Mouse (Mus musculus): ENCODE data around the gene Arhgef12. TPM values are rescaled to one million over a fixed set of nuclear protein-coding genes. Genes with fewer than 3 reads are reported as not detected.

Arhgef12 gene
- polyA plus RNA-seq, 1 experiment from 2014 or later, result 20.5 TPM

DNA sequence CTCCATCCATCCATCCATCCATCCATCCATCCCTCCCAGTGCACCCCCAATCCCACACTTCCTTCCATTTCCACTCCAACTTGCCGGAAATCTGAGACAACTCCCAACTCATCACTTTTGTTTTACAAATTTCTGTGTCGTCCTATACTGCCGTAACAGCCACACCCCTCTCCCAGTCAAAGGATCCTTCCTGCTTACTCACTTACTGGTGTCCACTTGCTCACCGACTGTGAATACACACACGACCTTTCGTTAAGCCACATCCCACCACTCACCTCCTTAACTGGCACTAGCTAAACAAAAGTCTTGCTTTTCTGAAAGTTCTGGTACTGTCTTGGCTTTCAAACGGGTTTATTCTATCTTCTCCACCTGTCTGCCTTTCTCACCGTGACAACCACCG, 87.4 kb downstream of the Arhgef12 start:
- H3K27ac ChIP-seq (replicated peaks in 1 of 2; ENCODE audit: control insufficient read depth in 1 of 2, insufficient read depth in 1 of 2, low read depth in 2 of 2, low read length in 2 of 2), result no peak overlapping the region
- no peak overlapping the region for H3K4me3 ChIP-seq (ENCODE audit: control insufficient read depth in 1 of 2, insufficient read depth in 1 of 2, low read depth in 1 of 2, low read length in 2 of 2)
- no peak overlapping the region for H3K9ac ChIP-seq (ENCODE audit: low read length)
- no peak for ATAC-seq (ENCODE audit: insufficient number of reproducible peaks, insufficient read depth, low FRiP score, low read depth)
- no peak overlapping the region for H3K4me2 ChIP-seq (ENCODE audit: low read length)
- no peaks in the 10 kb centered on the region for H3K9me3 ChIP-seq (ENCODE audit: control insufficient read depth, low read length)
- WGBS, result 93% methylated on average over 9 of the region's 9 CpGs
- H3K4me1 ChIP-seq (ENCODE audit: control insufficient read depth in 2 of 2, insufficient read depth in 2 of 2, low read length in 2 of 2), result peaks cover 5 to 32% of the 10 kb centered on the region in 2 experiments; a peak in 3 of 4 replicates
- H3K36me3 ChIP-seq (ENCODE audit: control insufficient read depth, insufficient read depth, low read length), result peaks cover 38% of the 10 kb centered on the region
- H3K27me3 ChIP-seq (ENCODE audit: control insufficient read depth, insufficient read depth, low read length), result no peaks in the 10 kb centered on the region

DNA sequence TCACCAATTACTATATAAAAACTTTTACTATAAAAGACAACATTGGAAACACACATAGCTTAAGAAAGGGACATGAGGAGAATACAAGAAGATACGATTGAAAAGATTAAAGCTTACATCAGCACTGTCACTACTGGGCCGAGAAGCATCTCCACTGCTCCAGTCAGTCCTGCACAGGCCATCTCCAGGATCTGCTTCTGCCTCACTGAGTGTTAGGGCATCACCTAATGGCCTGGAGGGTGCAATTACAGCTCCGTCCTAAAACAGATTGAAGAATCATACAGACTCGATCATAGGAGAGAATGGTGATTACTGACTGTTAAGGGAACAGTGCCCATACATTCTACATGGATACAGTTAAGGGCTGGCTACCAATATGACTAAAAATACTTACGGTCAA, 91.3 kb downstream of the Arhgef12 start:
- Histone ChIP-seq H3K9me3 (ENCODE audit: control insufficient read depth, low read length) (no peaks in the 10 kb centered on the region), H3K4me2 (ENCODE audit: low read length) (no peak overlapping the region), H3K27ac (replicated peaks in 1 of 2; ENCODE audit: control insufficient read depth in 1 of 2, insufficient read depth in 1 of 2, low read depth in 2 of 2, low read length in 2 of 2) (no peak overlapping the region), H3K9ac (ENCODE audit: low read length) (no peak overlapping the region), H3K36me3 (ENCODE audit: control insufficient read depth, insufficient read depth, low read length) (peaks cover 53% of the 10 kb centered on the region), H3K4me3 (ENCODE audit: control insufficient read depth in 1 of 2, insufficient read depth in 1 of 2, low read depth in 1 of 2, low read length in 2 of 2) (no peak overlapping the region), H3K4me1 (ENCODE audit: control insufficient read depth in 2 of 2, insufficient read depth in 2 of 2, low read length in 2 of 2) (peaks cover 0 to 4% of the 10 kb centered on the region in 2 experiments; a peak in 1 of 4 replicates), H3K27me3 (ENCODE audit: control insufficient read depth, insufficient read depth, low read length) (no peaks in the 10 kb centered on the region)
- WGBS, result 86% methylated on average over 5 of the region's 5 CpGs
- no peak for ATAC-seq (ENCODE audit: insufficient number of reproducible peaks, insufficient read depth, low FRiP score, low read depth)

DNA sequence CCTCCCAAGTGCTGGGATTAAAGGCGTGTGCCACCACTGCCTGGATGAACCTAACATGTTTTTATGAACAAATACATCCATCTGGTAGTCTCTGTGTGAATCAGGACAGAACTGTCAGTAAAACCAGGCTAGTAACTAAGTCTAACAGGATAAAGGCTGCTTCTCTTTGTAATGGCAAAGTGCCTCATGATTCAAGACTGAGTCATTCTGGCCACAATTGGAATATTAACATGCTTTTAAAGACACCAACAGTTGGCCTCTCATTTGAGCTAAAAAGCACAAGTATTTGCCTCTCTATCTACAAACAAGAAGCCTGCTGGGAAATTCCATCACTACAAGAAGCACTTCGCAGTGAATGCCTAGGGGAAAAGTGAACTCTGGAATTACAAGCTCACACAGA, 91.7 kb downstream of the Arhgef12 start:
- Histone ChIP-seq H3K4me2 (ENCODE audit: low read length) (no peak overlapping the region), H3K27me3 (ENCODE audit: control insufficient read depth, insufficient read depth, low read length) (no peaks in the 10 kb centered on the region), H3K4me3 (ENCODE audit: control insufficient read depth in 1 of 2, insufficient read depth in 1 of 2, low read depth in 1 of 2, low read length in 2 of 2) (no peak overlapping the region), H3K9ac (ENCODE audit: low read length) (no peak overlapping the region), H3K4me1 (ENCODE audit: control insufficient read depth in 2 of 2, insufficient read depth in 2 of 2, low read length in 2 of 2) (no peaks in the 10 kb centered on the region), H3K27ac (replicated peaks in 1 of 2; ENCODE audit: control insufficient read depth in 1 of 2, insufficient read depth in 1 of 2, low read depth in 2 of 2, low read length in 2 of 2) (no peak overlapping the region), H3K9me3 (ENCODE audit: control insufficient read depth, low read length) (no peaks in the 10 kb centered on the region), H3K36me3 (ENCODE audit: control insufficient read depth, insufficient read depth, low read length) (peaks cover 53% of the 10 kb centered on the region)
- 83% methylated on average over 2 of the region's 2 CpGs for WGBS
- no peak for ATAC-seq (ENCODE audit: insufficient number of reproducible peaks, insufficient read depth, low FRiP score, low read depth)

DNA sequence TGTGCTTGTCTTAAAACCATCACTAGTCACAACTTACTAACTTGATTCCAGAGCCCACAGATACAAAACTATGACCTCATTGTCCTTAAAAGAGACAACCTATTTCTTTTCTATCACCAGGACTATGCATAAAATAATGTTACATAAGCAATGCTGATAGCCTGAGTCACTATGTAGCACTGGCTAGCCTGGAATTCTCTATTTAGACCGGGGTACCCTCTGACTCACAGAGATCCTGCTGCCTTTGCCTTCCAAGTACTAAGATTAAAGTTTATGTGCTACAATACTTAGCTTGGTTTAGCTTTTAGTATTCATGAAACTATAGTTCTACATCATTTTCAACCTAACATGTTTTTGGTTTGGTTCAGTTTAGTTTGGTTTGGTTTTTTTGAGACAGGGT, 92.2 kb downstream of the Arhgef12 start:
- Histone ChIP-seq H3K27me3 (ENCODE audit: control insufficient read depth, insufficient read depth, low read length) (no peaks in the 10 kb centered on the region), H3K36me3 (ENCODE audit: control insufficient read depth, insufficient read depth, low read length) (peaks cover 57% of the 10 kb centered on the region), H3K9me3 (ENCODE audit: control insufficient read depth, low read length) (no peaks in the 10 kb centered on the region), H3K9ac (ENCODE audit: low read length) (no peak overlapping the region), H3K4me3 (ENCODE audit: control insufficient read depth in 1 of 2, insufficient read depth in 1 of 2, low read depth in 1 of 2, low read length in 2 of 2) (no peak overlapping the region), H3K27ac (replicated peaks in 1 of 2; ENCODE audit: control insufficient read depth in 1 of 2, insufficient read depth in 1 of 2, low read depth in 2 of 2, low read length in 2 of 2) (no peak overlapping the region), H3K4me1 (ENCODE audit: control insufficient read depth in 2 of 2, insufficient read depth in 2 of 2, low read length in 2 of 2) (no peaks in the 10 kb centered on the region), H3K4me2 (ENCODE audit: low read length) (no peak overlapping the region)
- ATAC-seq (ENCODE audit: insufficient number of reproducible peaks, insufficient read depth, low FRiP score, low read depth), result no peak
- WGBS, result 94% methylated on average over 1 of the region's 1 CpGs

DNA sequence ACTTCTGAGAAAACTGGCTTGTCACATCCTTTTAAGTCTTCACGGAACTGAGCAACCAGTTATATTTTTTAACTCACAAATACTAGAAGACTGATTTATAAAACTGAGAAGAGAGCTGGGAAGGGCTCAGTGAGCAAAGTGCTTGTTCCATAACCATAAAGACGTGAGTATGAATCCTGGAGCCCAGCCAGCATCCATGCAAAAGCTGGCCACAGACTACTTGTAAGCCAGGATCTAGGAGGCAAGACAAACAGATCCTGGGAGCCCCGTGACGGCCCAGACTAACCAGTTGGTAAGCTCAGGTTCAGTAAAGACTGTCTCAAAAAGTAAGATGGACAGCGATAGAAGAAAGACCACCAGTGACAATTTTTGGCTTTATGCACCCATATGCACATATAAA, 94.5 kb downstream of the Arhgef12 start:
- H3K9ac ChIP-seq (ENCODE audit: low read length), result no peak overlapping the region
- 71% methylated on average over 5 of the region's 5 CpGs for WGBS
- no peak overlapping the region for H3K4me2 ChIP-seq (ENCODE audit: low read length)
- no peak for ATAC-seq (ENCODE audit: insufficient number of reproducible peaks, insufficient read depth, low FRiP score, low read depth)
- H3K9me3 ChIP-seq (ENCODE audit: control insufficient read depth, low read length), result no peaks in the 10 kb centered on the region
- no peaks in the 10 kb centered on the region for H3K27me3 ChIP-seq (ENCODE audit: control insufficient read depth, insufficient read depth, low read length)
- H3K36me3 ChIP-seq (ENCODE audit: control insufficient read depth, insufficient read depth, low read length), result peaks cover 64% of the 10 kb centered on the region
- H3K4me3 ChIP-seq (ENCODE audit: control insufficient read depth in 1 of 2, insufficient read depth in 1 of 2, low read depth in 1 of 2, low read length in 2 of 2), result no peak overlapping the region
- H3K4me1 ChIP-seq (ENCODE audit: control insufficient read depth in 2 of 2, insufficient read depth in 2 of 2, low read length in 2 of 2), result no peaks in the 10 kb centered on the region
- H3K27ac ChIP-seq (replicated peaks in 1 of 2; ENCODE audit: control insufficient read depth in 1 of 2, insufficient read depth in 1 of 2, low read depth in 2 of 2, low read length in 2 of 2), result no peak overlapping the region

- Histone ChIP-seq H3K4me1 (ENCODE audit: control insufficient read depth in 2 of 2, insufficient read depth in 2 of 2, low read length in 2 of 2) (no peaks in the 10 kb centered on the region), H3K9ac (ENCODE audit: low read length) (no peak overlapping the region), H3K9me3 (ENCODE audit: control insufficient read depth, low read length) (no peaks in the 10 kb centered on the region), H3K36me3 (ENCODE audit: control insufficient read depth, insufficient read depth, low read length) (peaks cover 70% of the 10 kb centered on the region), H3K27ac (replicated peaks in 1 of 2; ENCODE audit: control insufficient read depth in 1 of 2, insufficient read depth in 1 of 2, low read depth in 2 of 2, low read length in 2 of 2) (no peak overlapping the region), H3K4me3 (ENCODE audit: control insufficient read depth in 1 of 2, insufficient read depth in 1 of 2, low read depth in 1 of 2, low read length in 2 of 2) (no peak overlapping the region), H3K4me2 (ENCODE audit: low read length) (no peak overlapping the region), H3K27me3 (ENCODE audit: control insufficient read depth, insufficient read depth, low read length) (no peaks in the 10 kb centered on the region)
- 73% methylated on average over 4 of the region's 4 CpGs for WGBS
- no peak for ATAC-seq (ENCODE audit: insufficient number of reproducible peaks, insufficient read depth, low FRiP score, low read depth)
These were observed 96.0 kb downstream of the Arhgef12 start for GRCm38 (mm10) chr9:43011061-43011460.

DNA sequence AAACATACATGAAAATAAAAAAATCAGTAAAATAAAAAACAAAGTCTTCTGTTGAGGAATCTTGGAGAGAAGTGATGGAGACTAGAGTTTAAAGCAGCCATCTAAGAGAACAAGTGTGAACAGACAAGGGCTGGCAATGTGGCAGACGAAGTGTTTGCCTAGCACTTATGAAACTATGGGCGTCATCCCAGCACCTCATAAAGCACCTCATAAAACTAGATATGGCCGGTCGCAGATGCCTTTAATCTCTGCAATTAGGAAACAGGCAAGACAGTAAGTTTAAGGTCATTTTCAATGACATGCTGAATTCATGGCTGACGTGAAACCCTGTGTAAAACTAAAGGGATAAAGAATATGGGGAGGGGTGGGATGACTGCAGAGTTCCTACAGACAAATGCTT, 103.2 kb downstream of the Arhgef12 start:
- no peaks in the 10 kb centered on the region for H3K4me1 ChIP-seq (ENCODE audit: control insufficient read depth in 2 of 2, insufficient read depth in 2 of 2, low read length in 2 of 2)
- 88% methylated on average over 5 of the region's 5 CpGs for WGBS
- H3K9me3 ChIP-seq (ENCODE audit: control insufficient read depth, low read length), result no peaks in the 10 kb centered on the region
- no peaks in the 10 kb centered on the region for H3K27me3 ChIP-seq (ENCODE audit: control insufficient read depth, insufficient read depth, low read length)
- no peak for ATAC-seq (ENCODE audit: insufficient number of reproducible peaks, insufficient read depth, low FRiP score, low read depth)
- no peak overlapping the region for H3K27ac ChIP-seq (replicated peaks in 1 of 2; ENCODE audit: control insufficient read depth in 1 of 2, insufficient read depth in 1 of 2, low read depth in 2 of 2, low read length in 2 of 2)
- H3K4me3 ChIP-seq (ENCODE audit: control insufficient read depth in 1 of 2, insufficient read depth in 1 of 2, low read depth in 1 of 2, low read length in 2 of 2), result no peak overlapping the region
- H3K4me2 ChIP-seq (ENCODE audit: low read length), result no peak overlapping the region
- no peak overlapping the region for H3K9ac ChIP-seq (ENCODE audit: low read length)
- H3K36me3 ChIP-seq (ENCODE audit: control insufficient read depth, insufficient read depth, low read length), result peaks cover 86% of the 10 kb centered on the region

DNA sequence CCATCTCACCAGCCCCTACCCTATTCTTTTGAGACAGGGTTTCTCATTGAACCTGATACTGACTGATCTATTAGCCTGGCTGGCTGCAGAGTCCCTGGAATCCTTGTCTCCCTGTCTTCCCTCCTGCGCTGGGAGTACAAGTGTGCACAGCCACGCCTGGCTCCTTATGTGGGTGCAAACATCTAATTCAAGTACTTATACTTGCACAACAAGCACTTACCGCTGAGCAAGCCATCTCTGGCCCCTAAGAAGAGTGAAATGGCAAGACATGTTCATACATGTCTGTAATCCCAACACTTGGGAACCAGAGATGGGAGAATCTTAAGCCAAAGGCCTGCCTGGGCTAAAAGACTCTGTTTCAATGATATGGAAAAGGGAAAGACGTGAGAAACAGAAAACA, 104.0 kb downstream of the Arhgef12 start:
- Histone ChIP-seq H3K4me2 (ENCODE audit: low read length) (no peak overlapping the region), H3K36me3 (ENCODE audit: control insufficient read depth, insufficient read depth, low read length) (peaks cover 91% of the 10 kb centered on the region), H3K4me3 (ENCODE audit: control insufficient read depth in 1 of 2, insufficient read depth in 1 of 2, low read depth in 1 of 2, low read length in 2 of 2) (no peak overlapping the region), H3K4me1 (ENCODE audit: control insufficient read depth in 2 of 2, insufficient read depth in 2 of 2, low read length in 2 of 2) (no peaks in the 10 kb centered on the region), H3K9ac (ENCODE audit: low read length) (no peak overlapping the region), H3K27ac (replicated peaks in 1 of 2; ENCODE audit: control insufficient read depth in 1 of 2, insufficient read depth in 1 of 2, low read depth in 2 of 2, low read length in 2 of 2) (no peak overlapping the region), H3K9me3 (ENCODE audit: control insufficient read depth, low read length) (no peaks in the 10 kb centered on the region), H3K27me3 (ENCODE audit: control insufficient read depth, insufficient read depth, low read length) (no peaks in the 10 kb centered on the region)
- no peak for ATAC-seq (ENCODE audit: insufficient number of reproducible peaks, insufficient read depth, low FRiP score, low read depth)
- WGBS, result 91% methylated on average over 4 of the region's 4 CpGs
